Mouse (Mus musculus) naive thymus-derived CD4-positive, alpha-beta T cell, adult 5 months (primary cell): Measurements from ENCODE around the gene Lrrc34. TPM values are rescaled to one million over a fixed set of nuclear protein-coding genes. Genes with fewer than 3 reads are reported as not detected.

ENCODE experiments used
- polyA plus RNA-seq: library from polyadenylated mRNA; unstranded; fragments of 100-300 nt; shearing (Covaris generic); gene quantifications from one replicate; pipeline ENCODE4 v1.2.1, GENCODE M21; 2017

Lrrc34 gene
- not detected for polyA plus RNA-seq

DNA sequence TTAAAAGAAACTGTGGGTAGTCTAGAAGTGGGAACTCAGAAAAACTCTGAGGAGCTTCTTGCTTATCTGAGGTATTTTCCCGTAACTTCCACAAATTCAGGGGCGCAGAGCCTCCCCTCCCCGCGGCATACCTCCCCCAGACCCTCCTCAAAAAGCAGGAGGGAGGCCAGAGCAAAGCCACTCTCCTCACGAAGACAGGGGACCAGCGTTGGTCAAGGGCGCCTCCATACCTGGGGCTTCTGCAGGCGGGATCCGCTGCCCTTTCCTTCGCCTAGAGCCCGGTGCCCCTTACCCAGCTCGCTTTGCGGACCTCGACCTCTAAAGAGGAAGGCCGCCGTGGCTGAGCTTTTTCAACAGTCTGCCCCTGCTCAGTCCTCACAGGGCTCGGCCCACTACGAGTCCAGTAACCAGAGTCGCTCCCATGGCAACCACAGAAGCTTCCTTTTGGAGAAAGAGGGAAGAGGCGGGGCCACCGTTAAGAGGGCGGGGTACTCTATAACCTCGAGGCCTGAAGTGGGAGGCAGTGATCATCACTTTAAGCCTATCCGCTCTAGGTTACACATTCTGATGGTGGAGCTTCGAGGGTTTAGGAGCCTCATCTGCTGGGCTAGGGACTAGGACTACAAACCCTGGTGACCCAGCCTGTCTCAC is at the start of gene Lrrc34:
TSS of gene Lrrc34 (minus strand) at position 430 of the 651 bp plus-strand sequence.

GRCm38 (mm10) chr3:30644207-30644606 is 3.5 kb downstream of the Lrrc34 start, which contains the start of gene Lrriq4:
TSS of gene Lrriq4 (plus strand) at chr3:30644507.

GRCm38 (mm10) chr3:30602065-30602739 is 45.5 kb downstream of the Lrrc34 start, which contains the start of gene Mynn:
TSS of gene Mynn (plus strand) at chr3:30602065.

DNA sequence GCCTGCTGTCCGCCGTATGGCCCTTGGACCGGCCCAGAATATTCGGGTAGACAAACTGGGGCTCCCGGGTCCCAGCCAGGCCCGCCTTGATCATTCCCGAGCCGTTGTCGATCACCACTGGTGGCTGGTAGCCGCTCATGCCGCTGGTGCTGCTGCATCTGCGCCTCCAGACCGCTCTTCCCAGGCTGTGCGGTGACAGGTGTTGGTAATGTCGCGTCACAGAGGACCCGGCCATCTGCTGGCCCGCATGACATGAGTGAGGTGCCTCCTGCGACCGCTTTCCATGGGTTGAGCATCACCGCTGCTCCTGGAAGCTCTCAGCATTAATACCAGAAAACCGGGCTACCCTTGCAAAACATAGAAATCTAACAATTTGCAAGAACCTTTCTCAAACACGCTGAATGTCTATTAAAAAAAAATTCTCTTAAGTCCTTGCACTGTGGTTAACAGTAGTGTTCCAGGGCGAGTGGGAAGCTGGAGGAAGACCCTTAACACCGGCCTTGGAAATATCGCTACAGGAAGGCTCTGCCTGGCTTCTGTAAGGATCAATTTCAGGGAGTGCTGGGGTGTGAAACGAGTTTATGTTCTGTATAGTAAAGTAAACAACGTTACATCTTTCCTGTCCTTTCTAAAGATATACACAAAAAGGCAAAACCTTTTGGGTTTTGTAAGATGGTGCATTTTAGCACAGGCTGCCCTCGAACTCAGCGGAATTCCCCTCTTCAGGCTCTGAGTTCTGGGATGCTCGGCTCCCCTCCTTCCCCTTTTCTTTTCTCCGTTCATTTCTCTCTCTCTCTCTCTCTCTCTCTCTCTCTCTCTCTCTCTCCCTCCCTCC is 47.7 kb downstream of the Lrrc34 start, which contains the start of gene Actrt3:
TSS of gene Actrt3 (minus strand) at position 229 of the 835 bp plus-strand sequence.

Other genes with a start within 250 kb of the Lrrc34 start
- gene Mecom, start 99.9 kb downstream of the Lrrc34 start, polyA plus RNA-seq = not detected
- 0.17 TPM for gene Actrt3, start 47.9 kb downstream of the Lrrc34 start, polyA plus RNA-seq
- 74.9 TPM for gene Mynn, start 45.8 kb downstream of the Lrrc34 start, polyA plus RNA-seq
- not detected for gene Lrriq4, start 3.4 kb downstream of the Lrrc34 start, polyA plus RNA-seq
- 0.14 TPM for gene Lrrc31, start 52.0 kb upstream of the Lrrc34 start, polyA plus RNA-seq
- gene Samd7, start 98.4 kb upstream of the Lrrc34 start, polyA plus RNA-seq = not detected
- 128 TPM for gene Sec62, start 145.0 kb upstream of the Lrrc34 start, polyA plus RNA-seq
- gene Gpr160, start 208.1 kb upstream of the Lrrc34 start, polyA plus RNA-seq = 0.44 TPM